Mouse (Mus musculus): Measurements from ENCODE around the gene Plg. TPM values are rescaled to one million over a fixed set of nuclear protein-coding genes. Genes with fewer than 3 reads are reported as not detected.

The Plg gene
- total and polyA plus RNA-seq, 3 experiments = not detected

- no peaks in the 10 kb centered on the region for H3K9me3 ChIP-seq (replicated peaks; ENCODE audit: low read length)
- H3K4me1 ChIP-seq (ENCODE audit: control insufficient read depth in 1 of 2, insufficient read depth in 2 of 2) = peaks cover 0 to 9% of the 10 kb centered on the region in 2 experiments; a peak in 1 of 4 replicates
- in situ Hi-C loops (cut with MboI; ENCODE audit: low pct_ligation_motif_present, low pct_unique_long_range_greater_than_20kb, low sequenced_read_pairs) = no loop called here
- no peak overlapping the region for H3K9ac ChIP-seq (ENCODE audit: insufficient read depth, low read depth)
- no peak overlapping the region for H3K27ac ChIP-seq (ENCODE audit: insufficient read depth, low read depth)
- no peaks in the 10 kb centered on the region for H3K36me3 ChIP-seq (replicated peaks in 1 of 2; ENCODE audit: control insufficient read depth in 1 of 2, insufficient read depth in 1 of 2, low read length in 1 of 2)
- peaks cover 21% of the 10 kb centered on the region for H3K27me3 ChIP-seq (replicated peaks)
- TF ChIP-seq MYC (IDR thresholded peaks at IDR 0.05; ENCODE audit: low read depth, low read length) (no peak), ZC3H11A (IDR thresholded peaks at IDR 0.05; ENCODE audit: low read depth, low read length) (no peak), ZKSCAN1 (IDR thresholded peaks at IDR 0.05; ENCODE audit: borderline replicate concordance, low read depth, low read length) (no peak), POLR2A (IDR thresholded peaks at IDR 0.05; ENCODE audit: low read depth, low read length) (no peak), ELF1 (IDR thresholded peaks at IDR 0.05; ENCODE audit: low read depth, low read length) (no peak), IRF4 (IDR thresholded peaks at IDR 0.05; ENCODE audit: low read depth, low read length) (no peak), SMC3 (IDR thresholded peaks at IDR 0.05; ENCODE audit: low read depth, low read length) (no peak), UBTF (IDR thresholded peaks at IDR 0.05; ENCODE audit: low read depth, low read length) (no peak)
- dilution Hi-C loops (cut with MboI; ENCODE audit: extremely low pct_ligation_motif_present, extremely low pct_unique_long_range_greater_than_20kb, low sequenced_read_pairs) = no loop called here
- DNase-seq (ENCODE audit: extremely low read depth) = no peak
- H3K4me3 ChIP-seq (replicated peaks in 1 of 3; ENCODE audit: low read depth in 2 of 3, low read length in 2 of 3, poor library complexity in 1 of 3) = no peak overlapping the region
- H3K4me2 ChIP-seq (ENCODE audit: insufficient read depth, low read depth, poor library complexity, severe bottlenecking) = no peak overlapping the region
- H3K79me2 ChIP-seq (replicated peaks; ENCODE audit: control insufficient read depth, extremely low read depth, insufficient read depth, poor library complexity, severe bottlenecking) = no peaks in the 10 kb centered on the region
These were observed 90.3 kb downstream of the Plg start for GRCm38 (mm10) chr17:12468745-12469144.

Other genes starting within 250 kb of the Plg start
- 21.7 and 22.6 TPM in 2 replicates for gene Map3k4, start 59.8 kb upstream of the Plg start, total RNA-seq (2012; rRNA removed)
- 12.7 and 14.8 TPM in 2 replicates for gene Map3k4, start 59.8 kb upstream of the Plg start, total RNA-seq (2014; rRNA removed)
- 16.8 and 20.9 TPM in 2 replicates for gene Map3k4, start 59.8 kb upstream of the Plg start, polyA plus RNA-seq (2012; ENCODE audit: insufficient read length, low read depth)
- gene Slc22a3, start 129.1 kb downstream of the Plg start, total RNA-seq (2012; rRNA removed) = not detected in 2 replicates
- gene Slc22a3, start 129.1 kb downstream of the Plg start, total RNA-seq (2014; rRNA removed) = not detected in 2 replicates
- not detected in 2 replicates for gene Slc22a3, start 129.1 kb downstream of the Plg start, polyA plus RNA-seq (2012; ENCODE audit: insufficient read length, low read depth)
- gene Slc22a2, start 205.5 kb downstream of the Plg start, total RNA-seq (2012; rRNA removed) = not detected in 2 replicates
- not detected in 2 replicates for gene Slc22a2, start 205.5 kb downstream of the Plg start, total RNA-seq (2014; rRNA removed)
- not detected in 2 replicates for gene Slc22a2, start 205.5 kb downstream of the Plg start, polyA plus RNA-seq (2012; ENCODE audit: insufficient read length, low read depth)